Mouse (Mus musculus): Measurements from ENCODE around the gene Col4a2.

Gene Col4a2

DNA sequence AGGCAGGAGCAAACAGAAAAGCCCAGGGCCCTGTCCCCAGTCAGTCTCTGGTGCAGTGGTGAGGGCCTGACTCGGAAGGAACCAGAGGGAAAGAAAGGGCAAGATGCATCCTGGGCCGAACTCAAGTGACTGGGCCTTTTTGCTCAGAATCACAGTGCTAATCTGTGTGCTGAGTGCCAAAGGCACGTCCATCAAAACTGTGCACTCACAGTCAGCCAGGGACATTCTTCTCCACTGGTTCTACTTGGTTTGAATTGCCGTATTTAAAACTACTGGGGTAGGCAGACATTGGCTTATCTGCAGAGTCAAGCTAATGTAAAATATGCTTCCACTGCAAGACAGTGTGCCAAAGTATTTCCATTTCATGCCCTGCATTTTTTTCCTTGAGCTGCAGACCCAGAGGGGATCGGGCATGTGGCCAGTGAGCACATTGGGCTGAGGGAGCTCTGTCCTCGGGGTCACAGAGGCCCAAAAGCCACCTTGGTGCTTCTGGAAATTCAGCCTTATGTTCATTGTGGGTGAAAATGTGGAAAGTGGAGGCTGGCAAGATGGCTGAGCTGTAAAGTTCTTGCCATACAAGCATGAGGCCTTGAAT lies 12.3 kb downstream of the Col4a2 start:
- no peak for DNase-seq (ENCODE audit: low read depth)

DNA sequence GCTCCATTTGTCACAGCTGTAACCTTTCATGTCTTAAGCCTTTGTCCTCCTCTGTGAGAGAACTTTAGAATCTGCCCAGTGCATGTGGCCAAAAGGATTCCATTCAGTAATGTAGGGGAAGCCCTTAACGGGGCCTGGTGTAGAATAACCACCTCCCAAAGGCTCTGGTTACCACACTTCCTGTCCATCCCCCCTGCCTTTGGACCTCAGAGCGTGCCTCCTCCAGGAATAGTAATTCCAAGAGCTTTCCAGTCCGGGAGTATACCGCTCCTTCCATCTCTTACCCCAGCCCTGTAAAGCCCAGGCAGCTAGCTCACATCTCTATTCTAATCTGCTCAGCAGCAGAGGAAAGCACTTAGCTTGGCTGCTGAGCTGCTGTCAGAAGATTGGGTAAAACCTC lies 14.7 kb downstream of the Col4a2 start:
- DNase-seq (ENCODE audit: low read depth): no peak

DNA sequence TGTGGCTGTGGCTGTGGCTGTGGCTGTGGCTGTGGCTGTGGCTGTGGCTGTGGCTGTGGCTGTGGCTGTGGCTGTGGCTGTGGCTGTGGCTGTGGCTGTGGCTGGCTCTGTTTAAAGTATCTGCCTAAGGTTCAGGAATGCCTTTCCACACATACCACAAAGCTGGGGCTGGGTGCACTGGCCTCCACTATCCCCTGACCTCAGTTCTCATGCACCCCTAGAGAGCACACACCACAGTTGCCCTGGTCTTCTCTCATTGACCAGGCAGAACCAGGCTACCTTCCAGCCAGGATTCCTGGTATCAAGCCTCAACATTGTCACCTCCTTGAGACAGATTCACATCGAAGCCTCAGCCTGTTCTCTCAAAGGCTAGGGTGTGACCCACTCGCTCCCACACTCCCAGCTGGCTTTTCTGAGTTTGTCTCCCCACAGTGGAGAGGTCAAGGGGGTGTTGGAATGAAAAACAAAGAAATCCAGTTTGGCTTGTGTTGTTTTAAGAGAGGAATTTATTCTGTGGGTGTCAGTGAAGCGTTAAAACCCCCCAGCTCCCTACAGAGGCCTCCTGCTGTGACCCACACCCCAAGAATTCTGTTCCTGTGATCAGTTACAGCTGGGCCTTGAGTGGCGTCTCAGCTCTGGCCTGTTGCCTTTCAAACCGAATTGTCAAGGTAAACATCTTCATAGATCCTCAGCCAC lies 15.3 kb downstream of the Col4a2 start:
- no peak for DNase-seq (ENCODE audit: low read depth)

DNA sequence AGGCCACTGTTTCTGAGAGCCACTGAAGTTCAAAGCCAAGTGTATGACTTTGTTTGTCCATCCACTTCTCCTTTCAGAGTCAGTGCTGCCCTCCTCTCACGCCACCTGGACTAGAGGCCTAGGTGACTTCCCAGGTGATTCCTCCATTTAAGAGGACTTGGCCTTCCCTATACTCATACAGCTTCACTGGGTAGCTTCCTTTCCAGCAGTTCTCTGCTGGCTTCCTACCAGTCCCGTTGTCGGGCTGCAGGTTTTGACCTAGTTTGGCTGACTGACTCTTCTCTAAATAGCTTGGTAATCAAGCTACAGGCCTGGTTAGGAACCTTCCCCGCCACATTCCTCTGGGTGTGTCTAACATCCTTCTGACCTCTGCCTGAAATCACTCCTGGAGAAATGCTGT lies 19.0 kb downstream of the Col4a2 start:
- DNase-seq (ENCODE audit: low read depth): no peak

DNA sequence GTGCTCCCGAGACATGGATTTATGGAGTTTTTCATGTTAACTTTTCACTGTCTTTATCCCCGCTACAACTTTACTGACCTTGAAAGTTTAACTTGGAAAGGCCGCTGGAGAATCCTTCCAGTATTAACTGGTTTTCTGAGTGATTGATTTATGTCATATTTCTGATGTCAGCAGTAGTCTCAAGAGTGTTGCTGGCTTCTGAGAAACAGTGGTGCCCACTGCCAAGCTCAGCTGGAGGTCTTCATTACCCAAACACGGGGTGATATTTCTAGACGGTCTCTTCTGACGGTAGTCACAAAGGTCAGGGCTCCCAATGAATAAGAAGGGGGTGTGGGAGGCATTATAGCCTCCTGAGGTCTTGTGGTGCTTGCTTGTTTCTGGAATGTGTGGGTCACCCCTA lies 21.1 kb downstream of the Col4a2 start:
- no peak for DNase-seq (ENCODE audit: low read depth)

DNA sequence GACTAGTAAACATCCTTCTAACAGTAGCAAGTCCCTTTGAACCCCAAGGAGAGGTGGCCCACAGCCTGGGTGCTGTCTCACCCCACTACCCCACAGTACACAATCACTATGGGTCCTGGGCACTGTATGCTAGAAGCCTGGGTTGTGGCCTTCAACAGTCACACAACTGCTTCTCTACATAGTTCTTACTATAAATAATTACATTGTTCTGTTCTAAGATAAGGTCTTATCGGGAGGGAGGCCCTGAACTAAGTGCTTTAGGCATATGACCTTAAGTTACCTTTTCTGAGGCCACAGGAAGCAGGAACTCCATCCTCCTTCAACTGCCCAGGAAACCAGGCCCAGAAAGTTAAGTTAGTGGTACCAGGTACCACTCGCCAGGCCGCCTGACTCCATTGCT lies 21.9 kb downstream of the Col4a2 start:
- no peak for DNase-seq (ENCODE audit: low read depth)

DNA sequence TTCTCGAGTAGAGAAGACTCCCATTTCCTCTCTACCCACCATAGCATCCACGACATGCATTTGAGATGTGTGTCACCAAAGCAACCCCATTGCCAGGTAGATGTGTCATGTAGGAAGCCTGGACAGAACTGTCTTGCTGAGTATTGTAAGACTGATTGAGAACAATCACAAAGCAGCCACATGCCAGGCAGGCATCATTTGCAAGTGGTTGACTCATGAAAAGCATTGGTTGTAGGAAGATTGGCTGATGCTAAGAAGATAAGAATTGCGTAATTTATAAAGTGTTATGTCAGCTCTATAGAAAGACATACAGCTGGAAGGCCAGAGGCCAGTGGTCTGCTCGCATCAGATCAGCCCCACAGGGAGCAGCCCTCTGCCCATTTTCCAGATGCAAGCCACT lies 22.6 kb downstream of the Col4a2 start:
- no peak for DNase-seq (ENCODE audit: low read depth)

DNA sequence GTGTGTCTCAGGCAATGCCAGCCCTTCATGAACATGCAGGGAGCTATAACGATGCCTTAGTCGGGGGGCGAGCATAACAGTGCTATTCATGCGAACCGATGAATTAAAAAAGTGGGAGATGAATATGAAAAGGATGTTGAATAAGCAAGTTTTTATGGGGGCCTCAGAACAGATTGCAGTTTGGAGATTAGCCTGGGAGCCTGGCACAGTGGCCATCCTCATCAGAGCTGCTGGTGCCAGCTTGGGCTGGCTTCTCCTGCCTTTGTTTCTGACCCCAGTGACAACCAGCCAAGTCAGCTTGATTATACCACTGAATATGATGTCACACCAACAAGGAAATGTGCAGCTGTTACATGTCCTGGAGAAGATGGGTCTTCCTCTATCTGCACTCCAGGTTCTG lies 23.7 kb downstream of the Col4a2 start:
- DNase-seq (ENCODE audit: low read depth): no peak

DNA sequence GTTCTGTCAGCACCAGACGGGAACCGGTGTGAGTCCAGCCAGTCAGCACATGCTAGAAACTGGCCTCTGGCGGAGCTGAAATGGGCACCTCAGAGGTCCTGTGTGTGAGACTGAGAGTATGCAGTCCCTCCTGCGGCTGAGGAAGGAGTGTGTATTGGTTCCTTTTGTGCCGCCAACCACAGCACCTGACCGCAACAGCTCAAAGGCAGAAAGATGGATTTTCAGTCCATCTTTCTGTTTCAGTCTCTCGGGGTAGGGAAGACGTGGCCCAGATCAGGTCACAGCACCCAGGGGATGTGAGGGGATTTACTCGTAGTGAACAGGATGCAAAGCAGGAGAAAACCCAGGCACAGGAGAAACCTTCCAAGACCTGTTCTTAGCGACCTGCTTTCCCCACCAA lies 25.0 kb downstream of the Col4a2 start:
- no peak for DNase-seq (ENCODE audit: low read depth)

DNA sequence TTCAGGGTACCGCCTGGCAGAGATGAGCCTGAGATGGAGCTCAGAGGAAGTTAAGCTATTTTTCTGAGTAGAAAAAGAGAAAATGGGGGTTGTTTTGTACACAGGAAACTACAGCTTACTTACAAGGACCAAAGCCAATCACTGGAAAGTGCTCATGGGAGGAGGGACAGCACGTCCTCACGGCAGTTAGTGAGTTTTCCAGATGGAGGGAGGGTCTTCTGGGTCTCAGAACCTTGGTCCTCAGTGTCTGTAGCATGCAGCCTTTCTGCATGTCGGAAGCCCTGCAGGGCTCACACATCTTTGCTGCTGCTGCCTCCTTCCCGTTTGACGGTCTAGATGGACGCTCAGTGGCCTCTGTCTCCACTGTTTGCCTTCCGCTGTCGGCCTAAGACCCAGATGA lies 25.9 kb downstream of the Col4a2 start:
- no peak for DNase-seq (ENCODE audit: low read depth)

DNA sequence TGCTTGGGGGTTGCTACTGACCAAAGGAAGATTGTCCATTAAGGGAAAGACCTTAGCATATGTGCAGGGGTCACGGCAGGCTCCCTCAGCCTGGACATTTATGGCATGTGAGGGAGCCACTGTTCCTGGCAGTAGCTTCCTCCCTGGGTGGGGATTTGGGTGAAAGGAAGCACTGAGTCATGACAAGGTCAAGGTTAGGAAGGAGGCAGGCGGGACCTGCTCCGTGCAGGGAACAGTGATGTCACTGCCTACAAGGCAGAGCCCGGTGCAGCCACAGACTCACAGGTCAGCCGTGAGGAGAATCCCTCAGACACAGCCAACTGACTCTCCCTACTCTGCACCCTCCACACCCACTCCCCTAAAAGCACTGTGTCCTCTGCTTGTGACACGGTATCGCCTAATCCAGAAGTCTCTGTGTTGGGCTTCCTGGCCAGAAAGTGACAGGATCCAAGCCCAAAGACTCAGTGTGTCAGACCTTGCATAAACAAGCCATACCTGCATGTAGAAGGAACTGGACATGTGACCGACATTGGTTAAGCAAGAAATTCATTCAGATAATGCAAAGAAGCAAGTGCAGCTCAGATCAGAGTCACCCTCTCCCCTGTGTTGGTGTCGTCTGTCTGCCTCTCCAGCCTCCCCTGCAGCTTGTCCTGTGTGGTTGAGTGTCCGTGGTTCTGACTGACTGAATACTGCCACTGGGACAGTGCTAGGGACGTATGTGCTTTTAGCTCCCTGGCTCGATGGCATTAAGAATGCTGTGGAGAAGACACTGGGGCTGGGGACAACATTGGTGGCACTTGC lies 27.9 kb downstream of the Col4a2 start:
- no peak for DNase-seq (ENCODE audit: low read depth)

DNA sequence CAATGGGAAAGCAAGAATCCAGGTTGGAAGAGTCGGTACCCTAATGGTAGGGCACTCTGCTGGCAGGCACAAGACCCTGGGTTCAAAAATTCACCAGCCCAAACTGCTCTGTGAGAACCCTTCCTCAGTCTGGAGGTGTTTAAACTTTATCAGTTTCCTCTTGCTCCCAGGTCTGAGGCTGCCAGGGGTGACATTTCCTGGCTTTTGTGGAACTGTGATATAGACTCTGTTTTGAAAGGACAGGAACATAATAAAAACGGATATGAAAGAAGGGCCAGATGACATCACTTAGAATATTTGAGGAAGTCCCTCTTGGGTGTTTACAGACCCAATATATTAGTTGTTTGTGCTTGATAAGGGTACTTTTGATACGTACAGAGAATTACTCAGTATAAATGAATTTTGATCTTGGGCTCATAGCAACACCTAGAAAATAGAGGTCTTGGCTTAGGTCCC lies 28.5 kb downstream of the Col4a2 start:
- no peak for DNase-seq (ENCODE audit: low read depth)

DNA sequence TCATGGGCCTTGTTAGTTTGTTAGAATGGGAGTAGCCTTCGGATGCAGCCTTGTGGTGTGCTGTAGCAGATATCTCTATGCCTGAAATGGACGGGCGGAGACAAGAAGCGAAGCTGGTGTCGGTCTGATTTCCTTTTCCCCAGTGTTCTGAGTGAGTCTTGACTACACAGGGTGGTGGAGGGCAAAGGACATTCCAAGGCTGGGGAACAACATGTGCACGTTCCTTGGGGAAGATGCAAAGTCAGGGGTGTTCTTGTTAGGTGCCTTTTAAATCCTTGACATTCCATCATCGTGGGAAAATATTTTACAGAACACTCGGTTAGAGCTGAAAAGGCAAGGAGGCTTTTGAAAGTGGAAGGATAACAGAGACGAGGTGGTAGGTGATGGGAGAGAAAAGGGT lies 31.9 kb downstream of the Col4a2 start:
- DNase-seq (ENCODE audit: low read depth): no peak

DNA sequence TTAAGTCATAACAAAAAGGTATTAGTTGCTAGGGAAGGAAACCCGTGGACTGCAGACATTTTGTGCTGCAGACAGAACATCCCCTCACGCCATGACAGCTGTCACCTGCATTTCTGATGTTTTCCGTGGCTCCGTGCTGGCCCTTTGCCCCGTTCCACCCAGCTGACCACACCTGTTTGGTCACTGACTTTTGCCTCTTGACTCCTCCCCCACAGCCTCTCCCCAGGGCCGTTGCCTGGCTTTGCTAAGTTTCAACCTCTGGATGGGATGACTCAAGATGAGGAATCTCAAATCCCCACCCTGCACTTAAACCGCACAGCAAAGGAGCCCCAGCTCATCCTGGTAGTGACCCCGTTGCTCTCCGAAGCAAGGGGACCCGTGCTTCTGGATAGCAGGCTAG lies 33.6 kb downstream of the Col4a2 start:
- DNase-seq (ENCODE audit: low read depth): no peak

DNA sequence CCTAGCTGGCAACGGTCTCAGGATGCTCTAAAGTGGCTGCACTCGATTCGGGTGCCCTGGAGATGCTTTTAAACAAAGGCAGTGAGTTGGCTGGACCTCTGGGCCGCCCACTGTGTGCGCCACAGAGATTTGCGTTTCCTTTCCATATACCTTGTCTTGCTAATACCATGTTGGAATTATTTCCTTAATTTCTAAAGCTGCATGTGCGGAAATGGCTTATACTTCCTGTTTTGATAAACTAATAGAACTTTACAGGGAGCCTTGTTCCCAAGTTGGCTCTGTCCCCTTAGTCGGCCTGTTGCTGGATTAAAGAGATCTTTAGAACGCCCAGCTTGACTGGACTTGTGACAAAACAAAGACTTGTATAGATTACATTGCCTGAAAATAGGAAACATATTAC lies 35.1 kb downstream of the Col4a2 start:
- DNase-seq (ENCODE audit: low read depth): no peak

DNA sequence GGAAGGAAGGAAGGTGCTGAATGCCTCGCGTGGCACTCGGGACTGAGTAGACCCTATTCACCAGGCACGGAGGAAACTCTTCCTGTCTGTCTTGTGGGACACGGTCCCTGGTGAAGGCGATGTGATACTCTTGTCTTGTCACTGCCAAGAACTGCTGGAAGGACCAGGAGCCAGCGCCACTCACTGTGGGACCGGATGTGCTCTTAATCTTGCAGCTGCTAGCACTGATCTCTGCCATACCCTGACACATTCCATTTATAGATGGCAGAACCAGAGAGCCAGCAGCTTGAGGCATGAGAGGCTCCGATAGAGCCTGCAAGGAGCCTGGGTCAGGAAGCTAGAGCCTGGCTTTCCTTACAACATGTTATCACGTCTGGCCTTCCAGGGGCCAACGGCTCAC lies 36.0 kb downstream of the Col4a2 start:
- DNase-seq (ENCODE audit: low read depth): no peak

DNA sequence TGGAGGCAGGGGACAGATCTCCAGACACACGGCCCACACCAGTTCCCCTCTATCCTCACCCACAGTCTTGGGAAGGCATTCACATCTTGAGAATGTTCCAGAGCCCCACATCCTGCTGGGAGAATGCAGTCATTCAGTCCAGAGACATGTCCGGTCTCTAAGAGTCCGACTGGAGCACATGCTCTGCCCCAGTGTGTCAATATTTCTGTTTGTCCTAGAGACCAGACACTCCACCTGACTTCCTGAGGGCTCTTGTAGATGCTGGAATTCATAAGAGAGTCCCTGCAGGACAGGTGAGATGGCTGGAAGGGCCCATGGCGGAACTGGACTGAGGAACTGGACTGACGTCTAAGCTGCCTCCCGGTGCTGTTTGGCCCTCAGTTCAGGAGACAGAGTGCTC lies 38.8 kb downstream of the Col4a2 start:
- DNase-seq (ENCODE audit: low read depth): no peak

DNA sequence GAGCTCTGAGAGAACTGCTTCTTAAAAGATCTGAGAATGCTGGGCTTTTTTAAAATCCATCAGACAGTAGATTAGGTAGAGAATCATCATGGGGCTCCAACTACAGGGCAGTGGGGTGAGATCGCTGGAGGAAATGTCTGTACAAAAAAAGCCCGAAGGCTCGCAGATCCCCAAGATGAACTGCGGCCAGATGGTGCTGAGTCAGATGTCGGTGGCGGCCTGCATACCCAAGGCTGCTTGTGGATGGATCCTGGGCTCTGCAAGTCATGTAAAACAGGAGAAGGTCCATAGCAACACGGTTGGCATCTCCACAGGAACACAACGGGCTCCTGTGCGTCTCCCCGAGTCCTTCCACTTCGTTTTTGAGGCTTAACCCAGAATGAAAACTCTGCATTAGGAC lies 39.9 kb downstream of the Col4a2 start:
- no peak for DNase-seq (ENCODE audit: low read depth)

DNA sequence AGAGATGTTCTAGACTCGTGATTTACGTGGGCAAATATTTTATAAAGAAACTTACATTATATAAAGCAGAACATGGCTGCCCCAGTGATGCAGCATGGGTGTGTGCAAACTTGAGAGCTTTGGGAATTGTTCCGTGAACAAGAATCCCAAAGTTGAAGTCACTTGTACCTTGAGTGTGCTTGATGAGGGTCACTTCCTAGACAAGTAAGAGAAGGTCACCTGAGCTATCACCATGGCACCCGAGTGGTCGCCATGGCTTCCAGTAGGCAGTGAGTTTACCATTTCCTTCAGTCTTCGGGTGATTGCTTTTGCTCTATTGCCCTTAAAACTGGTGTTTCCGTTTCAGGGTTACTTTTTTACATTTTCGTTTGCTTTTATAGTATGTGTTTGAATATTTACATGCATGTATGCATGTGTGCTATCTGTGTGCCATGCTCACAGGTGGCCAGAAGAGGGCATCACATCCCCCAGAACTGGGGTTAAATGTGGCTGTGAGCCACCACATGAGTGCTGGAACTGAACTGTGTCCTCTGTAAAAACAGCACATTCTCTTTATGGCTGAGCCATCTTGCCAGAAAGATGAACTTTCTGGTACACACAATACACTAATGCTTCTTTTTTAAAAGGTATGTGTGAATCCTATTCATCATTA lies 42.3 kb downstream of the Col4a2 start:
- DNase-seq (ENCODE audit: low read depth): no peak

DNA sequence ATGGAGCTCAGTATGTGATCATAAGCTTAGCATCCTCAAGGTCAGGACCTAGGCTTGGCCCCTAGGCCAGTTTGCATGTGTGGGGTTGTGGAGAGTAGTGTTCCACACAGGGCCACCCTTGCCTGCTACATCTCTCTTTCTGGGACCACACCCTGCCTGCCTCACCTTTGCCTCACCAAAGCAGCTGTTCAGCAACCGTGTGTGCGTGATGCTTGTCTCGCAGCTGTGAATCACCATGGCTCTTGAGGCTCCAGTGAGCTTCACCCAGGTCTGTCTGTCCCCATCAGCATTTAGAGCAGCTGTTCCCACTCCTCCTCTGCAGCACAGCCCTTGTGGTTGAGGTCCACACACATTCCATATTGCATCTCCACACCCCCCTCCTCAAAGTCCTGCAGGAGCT lies 43.3 kb downstream of the Col4a2 start:
- no peak for DNase-seq (ENCODE audit: low read depth)

DNA sequence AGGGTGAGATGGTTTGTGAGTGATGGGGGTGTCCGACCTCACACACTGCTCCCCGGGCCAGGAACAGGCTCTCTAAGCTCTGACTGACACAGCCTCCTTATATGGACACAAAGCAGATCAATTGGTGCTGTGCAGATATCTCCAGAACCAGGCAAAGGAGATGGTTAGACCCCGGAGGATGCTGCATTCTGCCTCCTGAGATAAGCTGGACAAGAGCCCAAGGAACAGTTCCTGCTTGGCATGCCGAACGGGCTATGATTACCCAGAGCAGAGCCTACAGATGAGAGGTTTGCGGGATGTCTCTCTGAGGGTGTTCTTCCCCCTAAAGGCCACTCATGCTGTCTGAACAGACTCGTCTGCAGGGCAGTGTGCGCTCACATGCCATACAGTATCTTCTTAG lies 44.2 kb downstream of the Col4a2 start:
- no peak for DNase-seq (ENCODE audit: low read depth)

DNA sequence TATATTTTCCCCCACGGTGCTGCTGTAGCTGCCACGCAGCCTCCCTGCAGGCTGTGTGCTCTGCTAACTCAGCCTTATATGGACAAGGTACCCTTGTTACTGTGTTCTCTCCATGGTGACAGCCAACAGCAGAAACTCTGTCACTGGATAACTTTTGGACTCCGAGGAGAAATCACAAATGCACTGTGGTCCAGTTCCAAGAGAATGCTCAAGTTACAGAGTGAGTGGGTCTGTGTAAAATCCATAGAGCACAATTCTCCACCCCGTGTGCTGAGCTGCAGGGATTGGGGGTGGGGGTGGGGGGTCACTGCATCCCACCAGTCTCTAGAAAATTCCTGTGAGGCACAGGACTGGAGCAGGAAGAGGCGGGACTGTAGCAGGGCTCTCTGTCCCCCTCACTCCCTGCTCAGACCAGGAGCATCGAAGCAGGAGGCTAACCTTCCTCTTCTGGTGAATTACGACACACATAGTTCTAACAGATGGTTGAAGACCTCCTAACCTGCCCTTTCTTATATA lies 45.4 kb downstream of the Col4a2 start:
- no peak for DNase-seq (ENCODE audit: low read depth)

DNA sequence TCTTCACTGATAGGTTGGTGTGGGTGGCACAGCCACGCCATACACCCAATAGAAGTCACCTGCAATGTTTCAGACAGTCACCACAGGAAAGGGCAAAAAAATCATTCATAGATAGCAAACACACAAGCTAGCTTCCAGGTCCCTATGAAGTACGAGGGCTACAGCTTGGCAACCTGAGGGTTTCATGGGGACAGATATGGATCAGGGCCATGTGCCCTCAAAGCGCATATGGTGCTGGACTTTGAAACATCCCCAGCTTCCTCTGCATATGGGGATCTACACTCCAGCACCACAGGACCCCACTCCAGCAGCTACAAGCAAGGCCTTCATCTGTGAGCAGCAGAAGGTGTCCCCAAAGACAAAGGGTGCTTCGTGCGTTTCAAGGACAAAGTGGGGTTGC lies 47.2 kb downstream of the Col4a2 start:
- no peak for DNase-seq (ENCODE audit: low read depth)

Data from c-Kit-positive CD71-negative TER-119-negative erythroid progenitor cells, embryonic 14.5 days (primary cell).